Mouse (Mus musculus) megakaryocyte, embryonic 14.5 days (primary cell): ENCODE measurements around the gene Inpp5k.

Experiments used
- FLI1 ChIP-seq: IDR thresholded peaks from 2 replicates; pipeline ENCODE4 v1.6.1; 2012; ENCODE audit warnings: low read length, inconsistent platforms, mixed read lengths
- GATA1 ChIP-seq: IDR thresholded peaks from 3 replicates; pipeline ENCODE4 v1.6.1; 2012; ENCODE audit warnings: mixed read lengths, low read length, inconsistent platforms, borderline replicate concordance

GRCm38 (mm10) chr11:75671426-75672180, 40.8 kb downstream of the Inpp5k start:
- TF ChIP-seq GATA1 = no peak
- TF ChIP-seq FLI1 = no peak
